Mouse (Mus musculus): Measurements from ENCODE around the gene Nlrp10.

Nlrp10 gene

GRCm38 (mm10) chr7:108884906-108885305, 45.1 kb downstream of the Nlrp10 start, which contains the start of gene Olfr518:
Gene Olfr518, minus strand, starts transcription at chr7:108885006.
- DNase-seq = no peak

- DNase-seq = no peak
Measured at GRCm38 (mm10) chr7:108872279-108872678, 57.7 kb downstream of the Nlrp10 start, which contains the start of gene Olfr517. Gene Olfr517, minus strand, starts transcription at chr7:108872379.
